Mouse (Mus musculus) heart, postnatal 0 days (tissue): ENCODE measurements at regions not wholly inside any gene's neighbourhood (a gene's known extent, or its start where the extent isn't known, plus 50 kb on each side); places are given as distances from the start of the nearest gene placed in this dataset.

ENCODE experiments used
- CTCF ChIP-seq: IDR thresholded peaks from 2 replicates; pipeline ENCODE4 v1.5.1; 2016; ENCODE audit warnings: antibody characterized with exemption, control low read depth, low read depth
- EP300 ChIP-seq: IDR thresholded peaks from 2 replicates; pipeline ENCODE4 v1.6.1; 2016; ENCODE audit warnings: antibody characterized with exemption, low read depth

DNA sequence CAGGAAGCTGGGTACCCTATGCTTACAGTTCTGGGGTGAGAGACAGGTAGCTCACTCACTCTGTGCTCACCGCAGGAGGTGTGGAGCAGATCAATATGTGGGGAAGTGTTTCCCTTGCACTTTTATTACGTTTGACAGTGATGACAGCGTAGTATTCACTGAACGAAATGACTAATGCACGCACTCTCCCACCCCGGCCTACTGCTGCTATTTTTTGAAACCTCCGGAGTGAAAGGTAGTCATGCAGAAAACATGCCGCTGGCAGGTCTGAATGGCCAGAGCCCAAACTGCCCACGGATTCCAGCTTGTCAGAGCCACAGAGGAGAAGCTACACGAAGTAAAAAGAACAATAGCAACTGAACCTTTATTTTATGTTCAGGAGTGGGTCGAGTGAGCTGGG lies 267.0 kb upstream of the Nr2f2 start:
- TF ChIP-seq EP300, result no peak
- TF ChIP-seq CTCF, result no peak
